ENCODE assay signal across 9 mouse cellular contexts in genomic region chr14:79003576-79003975, GRCm38 (mm10).
DNase-seq lines count a peak whose midpoint lies in the region; ATAC-seq and TF ChIP-seq lines count a peak whose summit lies in the region.
"Had no signal": no experiment of that assay in that cellular context is flagged by ENCODE, and none has a peak within 500 bp of the region (broad histone marks: within the 10 kb centered on the region; RNA-seq: fewer than 3 reads in every experiment).

No protein-coding gene starts in this region.

- no peak overlapping the region for H3K27ac ChIP-seq in ES-Bruce4 (ENCODE audit: insufficient read depth, low read length)
- H3K27ac ChIP-seq: limb, embryonic 12.5 days had no signal

- no peak overlapping the region for H3K4me3 ChIP-seq in ES-Bruce4 (ENCODE audit: low read depth, low read length)
- H3K4me3 ChIP-seq: limb, embryonic 12.5 days had no signal

- TF ChIP-seq CTCF in ES-Bruce4 (IDR thresholded peaks at IDR 0.05; ENCODE audit: low read depth, low read length), result peak; percentile 59

- peak; percentile 45 for DNase-seq in CD4-positive, CD25-positive, alpha-beta regulatory T cell, adult 2 months (ENCODE audit: low read depth, low spot score)
- peak; percentile 59 for DNase-seq in kidney, postnatal 10 days
- DNase-seq in kidney, adult 18-20 months, result no peak
- peak; percentile 44 for DNase-seq in heart, postnatal 4 days
- no peak for DNase-seq in urinary bladder, adult 18-20 months (ENCODE audit: low spot score in 2 of 2)
- no peak for DNase-seq in ovary, postnatal 14 days (ENCODE audit: low spot score)

- no peaks in the 10 kb centered on the region for H3K36me3 ChIP-seq in ES-Bruce4 (ENCODE audit: control insufficient read depth, insufficient read depth, low read length, poor library complexity, severe bottlenecking)
- H3K36me3 ChIP-seq: limb, embryonic 12.5 days had no signal

- no peak overlapping the region for H3K9ac ChIP-seq in ES-Bruce4 (ENCODE audit: low read depth, poor library complexity, severe bottlenecking)
- H3K9ac ChIP-seq: limb, embryonic 12.5 days had no signal

- ATAC-seq in CD4-positive, CD25-positive, alpha-beta regulatory T cell, adult 4 months, result no peak

- TF ChIP-seq EP300 in ES-Bruce4 (IDR thresholded peaks at IDR 0.05; ENCODE audit: insufficient read depth, low read depth, low read length), result no peak

- no peaks in the 10 kb centered on the region for H3K4me1 ChIP-seq in ES-Bruce4 (ENCODE audit: control insufficient read depth, insufficient read depth, low read length)
- H3K4me1 ChIP-seq: limb, embryonic 12.5 days had no signal

- TF ChIP-seq POLR2A in ES-Bruce4 (IDR thresholded peaks at IDR 0.05; ENCODE audit: insufficient read depth, low read length), result no peak

- H3K9me3 ChIP-seq in ES-Bruce4 (replicated peaks; ENCODE audit: control insufficient read depth, insufficient read depth, low read length, poor library complexity, severe bottlenecking), result no peaks in the 10 kb centered on the region
- H3K9me3 ChIP-seq: limb, embryonic 12.5 days had no signal

- H3K27me3 ChIP-seq in ES-Bruce4 (ENCODE audit: control insufficient read depth, insufficient read depth, low read length, poor library complexity, severe bottlenecking), result no peaks in the 10 kb centered on the region
- H3K27me3 ChIP-seq: limb, embryonic 12.5 days had no signal

Comparison
In these comparisons a context has a peak if more than half of its experiments do, and no peak if none do; other contexts are left out.
1. DNase-seq: peak in CD4-positive, CD25-positive, alpha-beta regulatory T cell, adult 2 months (single experiment), kidney, postnatal 10 days (single experiment) and heart, postnatal 4 days (single experiment); none in kidney, adult 18-20 months (single experiment), urinary bladder, adult 18-20 months (0 of 2) and ovary, postnatal 14 days (single experiment).